Mouse (Mus musculus) liver, embryonic 14.5 days (tissue): ENCODE data around the gene Memo1.

Experiments
- CTCF ChIP-seq: IDR thresholded peaks from 2 replicates; pipeline ENCODE4 v1.5.1; 2016; ENCODE audit warnings: antibody characterized with exemption, low read depth, control low read depth
- EP300 ChIP-seq: IDR thresholded peaks from 2 replicates; pipeline ENCODE4 v1.6.1; 2016; ENCODE audit warnings: antibody characterized with exemption, low read depth

DNA sequence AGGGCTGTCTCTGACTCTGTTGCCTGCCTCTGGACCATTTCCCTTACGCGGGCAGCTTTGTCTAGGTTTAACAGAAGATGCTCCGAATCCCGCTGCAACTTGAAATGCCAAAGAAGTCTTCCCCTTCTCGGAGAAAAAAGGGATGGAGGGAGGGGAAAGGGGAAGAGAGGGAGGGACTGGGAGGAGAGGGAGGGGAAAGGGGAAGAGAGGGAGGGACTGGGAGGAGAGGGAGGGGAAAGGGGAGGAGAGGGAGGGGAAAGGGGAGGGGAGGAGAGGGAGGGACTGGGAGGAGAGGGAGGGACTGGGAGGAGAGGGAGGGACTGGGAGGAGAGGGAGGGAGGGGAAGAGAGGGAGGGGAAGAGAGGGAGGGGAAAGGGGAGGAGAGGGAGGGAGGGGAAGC lies 103.9 kb downstream of the Memo1 start:
- no peak for TF ChIP-seq CTCF
- no peak for TF ChIP-seq EP300
